Mouse (Mus musculus): ENCODE data around the gene Carm1.

- TF ChIP-seq CTCF (IDR thresholded peaks at IDR 0.05; ENCODE audit: low read depth, low read length) (no peak), POLR2A (IDR thresholded peaks at IDR 0.05; ENCODE audit: borderline replicate concordance, low read depth, low read length) (no peak)
These were observed 19.4 kb upstream of the Carm1 start for GRCm38 (mm10) chr9:21527100-21527801.

All from bone marrow macrophage, adult 2 months (primary cell).